Mouse (Mus musculus): ENCODE results near the gene Bnip2. TPM values are rescaled to one million over a fixed set of nuclear protein-coding genes. Genes with fewer than 3 reads are reported as not detected.

Gene Bnip2
- total RNA-seq (2023; ENCODE audit: inconsistent age), result 61.7 to 79.0 TPM (median 71.8 TPM) in 4 replicates

DNA sequence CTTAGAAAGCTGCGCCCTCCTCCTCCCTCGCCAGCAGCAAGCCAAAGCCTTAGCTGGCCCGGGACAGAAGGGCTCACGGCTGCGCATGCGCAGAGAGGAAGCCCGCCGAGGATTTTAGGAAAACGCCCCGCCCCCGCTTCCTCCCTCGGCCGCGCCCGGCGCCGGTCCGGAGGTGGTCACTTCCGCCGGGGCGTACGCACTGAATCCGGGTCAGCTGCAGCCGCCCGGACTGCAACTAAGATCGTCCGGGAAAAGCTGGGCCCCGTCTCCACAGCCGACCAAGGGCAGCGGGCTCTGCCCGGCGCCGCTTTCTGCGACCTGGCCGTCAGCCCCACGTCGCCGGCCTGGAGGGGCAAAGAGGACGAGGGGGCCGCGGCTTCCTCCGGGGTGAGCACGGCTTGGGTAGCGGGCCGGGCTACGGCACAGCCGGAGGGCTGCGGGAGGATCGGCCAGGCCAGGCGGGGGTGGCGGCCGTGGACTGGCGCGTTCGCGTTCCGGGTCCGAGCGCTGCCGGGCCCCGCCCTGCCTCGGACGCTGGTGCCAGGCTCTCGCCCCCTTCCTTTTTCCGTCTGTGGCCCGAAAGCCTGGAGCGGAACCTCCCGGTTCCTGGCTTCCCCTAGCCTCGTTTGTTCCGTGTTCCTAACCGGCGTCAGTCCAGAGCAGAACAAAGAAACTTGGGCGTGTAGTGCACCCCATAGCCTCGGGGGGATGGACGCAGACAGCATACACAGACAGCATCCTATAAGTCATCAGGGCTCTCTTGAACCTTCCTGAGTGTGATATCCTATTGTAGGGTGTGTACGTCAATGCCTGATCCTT is at the start of gene Bnip2:
TSS of gene Bnip2 (plus strand) at position 164 of the 819 bp plus-strand sequence.

DNA sequence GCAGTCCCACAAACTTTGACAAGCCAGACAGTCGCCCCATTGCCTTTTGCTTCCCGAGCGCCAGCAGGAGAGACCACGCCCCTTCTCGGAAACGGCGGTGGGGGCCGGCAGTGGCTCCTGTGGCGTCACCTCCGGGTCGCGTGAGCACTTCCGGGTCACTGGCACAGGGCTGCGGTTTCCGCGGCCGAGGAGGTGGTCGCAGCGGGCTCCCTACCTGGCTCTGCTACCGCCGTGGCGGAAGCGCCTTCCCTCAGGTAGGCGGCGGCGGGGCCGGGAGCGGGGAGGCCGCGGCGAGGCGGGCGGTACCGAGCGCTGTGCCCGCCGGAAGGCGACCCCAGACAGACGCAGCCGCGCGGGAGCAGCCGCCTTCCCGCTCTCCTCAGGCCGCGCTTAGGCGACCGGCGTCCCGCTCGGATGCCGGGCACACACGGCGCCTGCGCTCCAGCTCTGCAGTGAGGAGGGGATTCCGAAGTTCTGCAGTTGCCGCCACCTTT is 23.2 kb downstream of the Bnip2 start, which contains the start of gene Gtf2a2:
TSS of gene Gtf2a2 (plus strand) at position 143 of the 494 bp plus-strand sequence.

DNA sequence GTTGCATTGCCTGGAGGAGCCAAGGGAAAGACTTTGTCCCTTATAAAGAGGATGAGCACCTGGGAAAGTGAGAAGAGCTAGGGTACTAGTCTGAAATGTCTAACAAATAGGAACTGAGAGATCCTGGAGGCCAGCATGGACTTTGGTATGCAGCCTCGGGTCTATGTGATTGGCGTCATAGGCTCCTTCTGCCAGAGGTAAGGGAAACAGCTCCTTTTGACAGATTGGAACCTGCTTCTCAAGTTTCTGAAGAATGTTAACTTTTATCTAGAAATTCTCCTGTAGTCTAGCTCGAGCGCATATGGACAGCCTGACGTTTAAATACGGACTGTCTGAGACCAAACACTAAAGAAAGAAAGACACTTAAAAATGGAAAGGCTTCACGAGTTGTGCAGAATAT is 48.7 kb downstream of the Bnip2 start, which contains the start of gene Gcnt3:
TSS of gene Gcnt3 (minus strand) at position 101 of the 400 bp plus-strand sequence.

Other genes with a start within 250 kb of the Bnip2 start
- not detected in 4 replicates for gene Foxb1, start 228.5 kb upstream of the Bnip2 start, total RNA-seq (2023; ENCODE audit: inconsistent age)
- 116 to 136 TPM (median 129 TPM) in 4 replicates for gene Gtf2a2, start 23.1 kb downstream of the Bnip2 start, total RNA-seq (2023; ENCODE audit: inconsistent age)
- gene Gcnt3, start 48.6 kb downstream of the Bnip2 start, total RNA-seq (2023; ENCODE audit: inconsistent age), result 0.10 TPM in 1 of 4 replicates, not detected in the others
- 0.12 to 0.16 TPM in 2 of 4 replicates, not detected in the others for gene Fam81a, start 153.1 kb downstream of the Bnip2 start, total RNA-seq (2023; ENCODE audit: inconsistent age)
- gene Myo1e, start 217.9 kb downstream of the Bnip2 start, total RNA-seq (2023; ENCODE audit: inconsistent age), result 209 to 241 TPM (median 213 TPM) in 4 replicates